Mouse (Mus musculus) liver, postnatal 0 days (tissue): Measurements from ENCODE around the gene Ptprs.

Experiments used
- CTCF ChIP-seq: sonication (generic); IDR thresholded peaks from 2 replicates; pipeline ENCODE4 v1.5.1; 2016; ENCODE audit warnings: antibody characterized with exemption, low read depth
- EP300 ChIP-seq: IDR thresholded peaks from 2 replicates; pipeline ENCODE4 v1.6.1; 2016; ENCODE audit warnings: antibody characterized with exemption, low read depth, mild to moderate bottlenecking

GRCm38 (mm10) chr17:56471136-56471535 lies 5.1 kb downstream of the Ptprs start:
- TF ChIP-seq CTCF (no peak), EP300 (no peak)
